ENCODE assay signal across 8 mouse cellular contexts in the genomic region with DNA sequence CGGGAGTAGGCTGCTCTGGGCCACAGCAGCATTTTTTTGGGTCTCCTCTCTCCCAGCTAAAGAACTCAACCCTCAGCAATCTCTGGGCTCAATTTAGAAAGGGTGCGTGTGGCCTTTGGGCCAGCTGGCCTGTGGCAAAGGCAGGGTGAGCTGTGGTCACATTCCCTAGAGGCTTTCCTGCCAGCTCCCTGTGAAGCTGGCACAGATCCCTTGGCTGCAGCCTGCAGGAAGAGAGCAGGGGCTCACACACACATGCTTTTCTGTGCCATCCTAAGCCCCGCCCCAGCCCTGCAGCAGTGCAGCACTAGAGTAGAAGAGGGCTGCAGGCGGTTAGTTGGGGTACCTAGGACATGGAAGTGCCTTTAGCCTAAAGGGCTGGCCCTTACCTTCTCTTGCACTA. TPM values are rescaled to one million over a fixed set of nuclear protein-coding genes. Genes with fewer than 3 reads are reported as not detected.
DNase-seq lines count a peak whose midpoint lies in the region; TF ChIP-seq lines count a peak whose summit lies in the region.

No protein-coding gene starts in this region.

- TF ChIP-seq CTCF in liver, adult 2 months (IDR thresholded peaks at IDR 0.05; ENCODE audit: low read depth, low read length): no peak

- peak; percentile 52 for DNase-seq in adrenal gland, postnatal 14 days
- DNase-seq in adrenal gland, postnatal 4 days (ENCODE audit: low spot score in 2 of 2): no peak
- DNase-seq in liver, adult 2 months (ENCODE audit: extremely low read depth, low read depth, low spot score): peak; percentile 56
- no peak for DNase-seq in liver
- peak; percentile 50 to 65 for DNase-seq in cerebellum, postnatal 25 days
- DNase-seq in heart, postnatal 4 days: peak; percentile 63
- DNase-seq in urinary bladder, adult 18-20 months (ENCODE audit: low spot score in 2 of 2): no peak
- no peak for DNase-seq in frontal cortex, postnatal 36 days (ENCODE audit: low spot score in 2 of 2)

- no peak overlapping the region for H3K4me3 ChIP-seq in liver, adult 2 months (ENCODE audit: insufficient read depth, low read depth, low read length)

- peaks cover 7% of the 10 kb centered on the region; the same call in 1 of the 2 replicates for H3K4me1 ChIP-seq in liver, adult 2 months (ENCODE audit: control insufficient read depth, insufficient read depth, low read length)

- no peak overlapping the region for H3K9ac ChIP-seq in liver, adult 2 months (ENCODE audit: low read depth, low read length)

- H3K36me3 ChIP-seq in liver, adult 2 months (ENCODE audit: control insufficient read depth, insufficient read depth, low read length): no peaks in the 10 kb centered on the region

- no peak for TF ChIP-seq POLR2A in liver, adult 2 months (IDR thresholded peaks at IDR 0.05; ENCODE audit: extremely low read depth, insufficient read depth, low read length)

- H3K27me3 ChIP-seq in liver, adult 2 months (ENCODE audit: control insufficient read depth, insufficient read depth, low read length): no peaks in the 10 kb centered on the region

- no peaks in the 10 kb centered on the region for H3K79me2 ChIP-seq in liver, adult 2 months (ENCODE audit: control insufficient read depth, insufficient read depth, low read length)

- WGBS in liver, adult 2 months: 36% methylated on average over 4 of the region's 4 CpGs

- no peak overlapping the region for H3K27ac ChIP-seq in liver, adult 2 months (replicated peaks; ENCODE audit: insufficient read depth, low read depth, low read length)

RNA-seq across cellular contexts. Expression of a gene that starts 38.7 kb away (rescaled TPM):
- 99.7 and 108 TPM in 2 replicates for total RNA-seq in adrenal gland, postnatal 14 days (2021)
- total RNA-seq in adrenal gland, postnatal 4 days (2021): 100 to 1,000 TPM; 119 to 124 TPM
- 41.3 and 43.0 TPM in 2 replicates for total RNA-seq in liver, adult 2 months (2014; rRNA removed)
- 37.7 and 38.1 TPM in 2 replicates for polyA plus RNA-seq in liver, adult 2 months (2012; rRNA removed)
- total RNA-seq in heart, postnatal 4 days (2021): 10 to 100 TPM; 37.7 to 40.0 TPM

Comparison
In these comparisons a context has a peak if more than half of its experiments do, and no peak if none do; other contexts are left out.
1. DNase-seq: peak in adrenal gland, postnatal 14 days (single experiment), liver, adult 2 months (single experiment), cerebellum, postnatal 25 days (2 of 2) and heart, postnatal 4 days (single experiment); none in adrenal gland, postnatal 4 days (0 of 2), liver (single experiment), urinary bladder, adult 18-20 months (0 of 2) and frontal cortex, postnatal 36 days (0 of 2).